Mouse (Mus musculus) spleen, adult 2 months (tissue): ENCODE results near the gene Pnmt. TPM values are rescaled to one million over a fixed set of nuclear protein-coding genes. Genes with fewer than 3 reads are reported as not detected.

ENCODE experiments used
- DNase-seq, 2 experiments: peaks; one replicate each; pipeline versions ENCODE4 v3.0.0 to v3.0.0-alpha.2; 2012 to 2021; ENCODE audit warnings: low spot score in 2 of 2, low read depth in 1 of 2
- H3K27ac ChIP-seq: fragments of 200-500 bp; 2 replicates; pipeline ENCODE4 v1.5.1; 2012; ENCODE audit warnings: low read length, inconsistent platforms; ENCODE audit not compliant: insufficient read depth
- H3K27me3 ChIP-seq: fragments of 200-500 bp; 2 replicates; pipeline ENCODE4 v1.6.1; 2012; ENCODE audit warnings: mild to moderate bottlenecking, moderate library complexity, low read length, inconsistent platforms; ENCODE audit not compliant: control insufficient read depth, insufficient read depth
- H3K36me3 ChIP-seq: fragments of 200-500 bp; 2 replicates; pipeline ENCODE4 v1.6.1; 2012; ENCODE audit warnings: mild to moderate bottlenecking, low read length, inconsistent platforms; ENCODE audit not compliant: control insufficient read depth, insufficient read depth
- H3K4me1 ChIP-seq: fragments of 200-500 bp; 2 replicates; pipeline ENCODE4 v1.6.1; 2011; ENCODE audit warnings: inconsistent platforms; ENCODE audit not compliant: control insufficient read depth, insufficient read depth, insufficient read length
- H3K4me3 ChIP-seq: fragments of 200-500 bp; 2 replicates; pipeline ENCODE4 v1.5.1; 2011; ENCODE audit warnings: mild to moderate bottlenecking, inconsistent platforms; ENCODE audit not compliant: insufficient read depth, insufficient read length; ENCODE audit errors: extremely low read depth
- CTCF ChIP-seq: fragments of 200-500 bp; IDR thresholded peaks from 2 replicates; pipeline ENCODE4 v1.5.1; 2011; ENCODE audit warnings: mild to moderate bottlenecking, inconsistent platforms; ENCODE audit not compliant: insufficient read depth, insufficient read length, insufficient replicate concordance; ENCODE audit errors: extremely low read depth
- POLR2A ChIP-seq: fragments of 200-500 bp; IDR thresholded peaks from 2 replicates; pipeline ENCODE4 v1.6.1; 2011; ENCODE audit warnings: low read depth, low read length, inconsistent platforms
- WGBS: fragments of 180-500 bp; shearing (Covaris S2); methylation state at CpG from one replicate; pipeline ENCODE4 v1.1.7; 2018; 5-methylcytosine and 5-hydroxymethylcytosine counted together
- polyA plus RNA-seq: library from polyadenylated mRNA; depleted of rRNA; stranded (reverse); fragments of >200 nt; gene quantifications from 2 replicates; pipeline ENCODE4 v1.2.3, GENCODE M21; 2012

The Pnmt gene
- polyA plus RNA-seq, 1 experiment: not detected

GRCm38 (mm10) chr11:98342000-98342945 lies 44.0 kb upstream of the Pnmt start:
- H3K27me3 ChIP-seq: peaks cover 17% of the 10 kb centered on the region
- no peaks in the 10 kb centered on the region for H3K36me3 ChIP-seq
- TF ChIP-seq CTCF (peak; percentile 99), POLR2A (no peak)
- H3K4me1 ChIP-seq: peaks cover 8% of the 10 kb centered on the region
- H3K27ac ChIP-seq: no peak overlapping the region
- H3K4me3 ChIP-seq: no peak overlapping the region
- WGBS: 7% methylated on average over 29 of the region's 29 CpGs
- peak; percentile 70 to 79 for DNase-seq

DNA sequence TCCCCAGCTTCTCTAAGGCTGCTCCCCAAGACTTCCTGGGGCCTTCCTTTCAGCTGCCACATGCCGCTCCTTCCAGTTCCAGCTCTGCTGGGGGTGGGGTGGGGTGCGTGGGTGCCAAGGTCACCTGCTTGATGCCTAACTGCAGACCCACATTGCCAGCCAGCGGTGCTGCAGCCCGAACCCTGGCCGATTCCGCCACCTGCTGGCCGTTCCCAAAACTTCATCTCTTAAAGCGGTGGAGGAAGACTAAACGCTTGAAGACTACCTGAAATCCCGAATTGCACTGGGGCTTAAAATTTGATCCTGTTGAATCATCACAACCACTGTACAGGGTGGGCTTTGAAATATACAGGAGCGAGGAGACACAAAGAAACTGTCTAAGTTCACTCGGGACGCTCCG lies 41.0 kb upstream of the Pnmt start:
- DNase-seq: peak in 1 of 2 experiments; percentile 75
- H3K4me1 ChIP-seq: peaks cover 6% of the 10 kb centered on the region
- H3K36me3 ChIP-seq: no peaks in the 10 kb centered on the region
- no peak overlapping the region for H3K27ac ChIP-seq
- WGBS: 2% methylated on average over 14 of the region's 14 CpGs
- no peak overlapping the region for H3K4me3 ChIP-seq
- no peak for TF ChIP-seq POLR2A
- TF ChIP-seq CTCF: peak; percentile 67
- H3K27me3 ChIP-seq: peaks cover 19% of the 10 kb centered on the region

GRCm38 (mm10) chr11:98346168-98346567 lies 40.1 kb upstream of the Pnmt start:
- 19% methylated on average over 9 of the region's 9 CpGs for WGBS
- Histone ChIP-seq H3K4me1 (peaks cover 5% of the 10 kb centered on the region; the same call in 1 of the 2 replicates), H3K4me3 (no peak overlapping the region), H3K36me3 (no peaks in the 10 kb centered on the region), H3K27ac (no peak overlapping the region), H3K27me3 (peaks cover 19% of the 10 kb centered on the region)
- TF ChIP-seq CTCF (no peak), POLR2A (no peak)
- no peak for DNase-seq

GRCm38 (mm10) chr11:98347385-98348082 lies 38.7 kb upstream of the Pnmt start:
- Histone ChIP-seq H3K4me3 (no peak overlapping the region), H3K4me1 (peaks cover 5% of the 10 kb centered on the region; the same call in 1 of the 2 replicates), H3K27me3 (peaks cover 19% of the 10 kb centered on the region), H3K27ac (no peak overlapping the region), H3K36me3 (no peaks in the 10 kb centered on the region)
- 22% methylated on average over 11 of the region's 12 CpGs for WGBS
- TF ChIP-seq CTCF: no peak
- no peak for TF ChIP-seq POLR2A
- DNase-seq: no peak

- H3K27ac ChIP-seq: no peak within 1 kb of the TSS
- WGBS: 4% methylated on average over 55 of the region's 55 CpGs
These were observed 37.9 kb upstream of the Pnmt start, which contains the start of gene Ppp1r1b for GRCm38 (mm10) chr11:98348083-98348961. Ppp1r1b (plus strand) TSS chr11:98348404.

GRCm38 (mm10) chr11:98349308-98349707 lies 36.9 kb upstream of the Pnmt start:
- Histone ChIP-seq H3K4me3 (no peak overlapping the region), H3K4me1 (peaks cover 5% of the 10 kb centered on the region; the same call in 1 of the 2 replicates), H3K27me3 (peaks cover 19% of the 10 kb centered on the region), H3K27ac (no peak overlapping the region), H3K36me3 (no peaks in the 10 kb centered on the region)
- WGBS: 44% methylated on average over 9 of the region's 9 CpGs
- no peak for DNase-seq
- no peak for TF ChIP-seq POLR2A
- no peak for TF ChIP-seq CTCF

More at GRCm38 (mm10) chr11:98348083-98348961, 37.9 kb upstream of the Pnmt start, which contains the start of gene Ppp1r1b:
- Histone ChIP-seq H3K27me3 (peaks cover 19% of the 10 kb centered on the region), H3K36me3 (no peaks in the 10 kb centered on the region), H3K4me3 (peak within 1 kb of the TSS; percentile 40; the same call in 1 of the 2 replicates), H3K4me1 (peaks cover 5% of the 10 kb centered on the region; the same call in 1 of the 2 replicates)
- DNase-seq: no peak
- no peak for TF ChIP-seq CTCF
- TF ChIP-seq POLR2A: no peak
